Mouse (Mus musculus) urinary bladder, postnatal 14 days (tissue): ENCODE measurements around the gene Calml3.
"Not testable (repeated sequence)": the region's sequence is repeated elsewhere in the genome, so short reads cannot be mapped to it uniquely, and the experiment has no call there.

Experiments
- DNase-seq: peaks from one replicate; pipeline ENCODE4 v3.0.0; 2021; ENCODE audit warnings: low spot score

Calml3 gene

GRCm38 (mm10) chr13:3804186-3804585 lies at the start of gene Calml3:
Gene Calml3, minus strand, starts transcription at chr13:3804316.
- no peak for DNase-seq

- DNase-seq: no peak
These were observed 46.2 kb upstream of the Calml3 start for GRCm38 (mm10) chr13:3850330-3850729.

GRCm38 (mm10) chr13:3840662-3841061 lies 36.5 kb upstream of the Calml3 start:
- not testable (repeated sequence) for DNase-seq

- DNase-seq: not testable (repeated sequence)
These were observed 33.2 kb upstream of the Calml3 start, which contains the start of gene Calm4 for GRCm38 (mm10) chr13:3837312-3837807. Gene Calm4, plus strand, starts transcription at chr13:3837757.

DNA sequence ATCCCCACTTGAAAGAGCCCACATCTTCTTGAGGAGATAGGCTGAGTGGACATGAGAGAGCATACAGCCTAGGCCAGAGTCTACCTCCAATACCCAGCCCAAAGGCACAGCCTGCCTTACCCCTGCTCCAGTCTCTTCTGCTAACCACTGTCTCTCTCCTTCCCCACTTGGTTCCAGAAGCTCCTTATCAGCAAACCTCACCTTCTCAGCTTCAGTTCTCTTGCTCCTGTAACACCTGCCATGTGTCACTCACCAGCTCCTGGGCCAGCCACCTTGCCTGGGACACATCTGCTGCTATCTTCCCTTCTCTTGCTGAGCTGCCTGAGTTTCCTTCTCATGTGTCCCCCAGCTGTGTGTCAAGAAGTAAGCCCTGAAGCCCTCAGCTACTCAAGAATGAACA lies 29.5 kb upstream of the Calml3 start:
- DNase-seq: not testable (repeated sequence)

DNA sequence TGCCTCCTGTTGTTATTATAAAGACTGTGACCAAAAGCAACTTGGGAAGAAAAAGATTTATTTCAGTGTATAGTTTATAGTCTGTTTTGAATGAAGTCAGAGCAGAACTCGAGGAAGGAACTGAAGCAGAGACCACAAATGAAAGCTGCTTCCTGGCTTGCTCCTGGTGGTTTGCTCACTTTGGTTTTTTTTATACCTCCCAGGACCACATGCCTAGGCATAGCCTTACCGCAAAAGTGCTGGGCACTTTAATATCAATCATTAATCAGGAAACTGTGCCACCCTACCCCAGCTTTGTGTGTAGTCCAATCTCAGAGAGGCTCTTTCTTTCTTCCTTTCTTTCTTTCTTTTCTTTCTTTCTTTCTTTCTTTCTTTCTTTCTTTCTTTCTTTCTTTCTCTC lies 28.3 kb upstream of the Calml3 start:
- DNase-seq: no peak

- peak; percentile 18 for DNase-seq
These were observed 27.9 kb upstream of the Calml3 start for GRCm38 (mm10) chr13:3831994-3832393.

DNA sequence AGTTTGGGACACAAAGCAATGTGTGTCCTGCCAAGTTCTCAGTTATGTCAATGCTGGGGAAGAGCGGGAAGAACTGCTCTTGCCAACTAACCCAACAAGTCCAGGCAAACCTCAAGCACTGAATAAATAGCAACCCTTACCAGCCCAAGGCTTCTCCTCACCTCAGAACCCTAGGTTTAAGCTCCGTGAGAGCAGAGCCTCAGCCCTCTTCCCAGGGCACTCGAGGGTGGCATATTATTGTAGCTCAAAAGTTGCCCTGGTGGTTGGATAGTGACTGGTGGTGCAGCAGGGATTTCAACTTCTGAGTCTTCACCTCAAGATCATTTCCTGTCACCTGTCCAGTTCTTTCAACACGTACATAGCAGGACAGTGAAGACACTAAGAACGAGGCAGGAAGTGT lies 27.4 kb upstream of the Calml3 start:
- peak; percentile 20 for DNase-seq

DNA sequence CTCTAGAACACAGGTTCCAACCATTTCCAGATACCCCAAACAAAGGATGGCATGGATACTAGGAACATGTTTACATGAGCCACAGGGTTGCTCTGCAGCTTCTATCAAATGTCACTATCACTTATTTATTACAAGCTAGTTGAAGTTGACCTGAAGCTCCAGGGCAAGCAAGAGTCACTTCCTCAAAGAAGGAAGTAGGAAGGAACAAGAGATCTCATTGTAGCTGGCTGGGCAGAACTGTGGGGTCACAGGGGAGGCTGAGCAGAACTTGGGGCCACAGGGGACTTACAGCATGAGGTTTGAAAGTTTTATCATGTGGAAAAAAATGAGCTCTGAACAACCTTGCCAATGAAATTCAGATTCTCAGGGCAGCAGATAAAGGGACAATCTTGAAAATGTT lies 21.6 kb upstream of the Calml3 start:
- no peak for DNase-seq

- DNase-seq: no peak
These were observed 18.0 kb upstream of the Calml3 start for GRCm38 (mm10) chr13:3822105-3822504.

- no peak for DNase-seq
These were observed 14.6 kb upstream of the Calml3 start for GRCm38 (mm10) chr13:3818740-3819076.

DNA sequence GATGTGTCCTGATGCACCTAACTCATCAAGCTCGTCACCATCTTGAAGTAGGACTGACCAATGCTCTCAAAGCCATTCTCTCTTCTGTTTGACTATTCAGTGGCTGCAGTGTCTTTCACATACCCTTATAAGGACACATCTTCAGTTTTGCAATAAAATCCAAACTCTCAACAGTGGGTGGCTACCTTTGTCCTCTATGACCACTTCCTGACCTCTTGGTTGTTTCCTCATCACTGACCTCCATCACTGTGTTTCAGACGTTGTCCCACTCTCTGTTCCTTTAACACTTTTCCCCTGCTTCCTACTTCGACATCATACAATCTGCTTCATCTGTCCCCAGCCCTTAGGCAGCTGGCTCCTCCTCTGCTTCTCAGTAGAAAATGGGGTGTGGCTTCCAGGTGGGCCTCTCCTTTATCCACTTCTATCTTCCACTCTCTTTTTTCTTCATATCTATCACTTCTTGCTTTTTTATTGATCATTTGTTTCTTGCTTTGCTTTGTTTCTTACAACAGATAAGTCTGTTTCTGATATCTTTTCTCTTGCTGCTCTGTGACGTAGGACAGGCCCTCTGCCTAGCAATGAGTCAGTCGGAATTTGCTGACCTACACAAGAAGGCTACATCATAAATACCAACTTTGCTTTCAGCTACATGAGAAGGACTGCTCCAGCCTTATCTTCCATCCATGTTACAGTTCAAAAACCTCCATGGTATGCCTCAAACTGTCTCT lies 14.1 kb upstream of the Calml3 start:
- no peak for DNase-seq

- no peak for DNase-seq
These were observed 3.2 kb upstream of the Calml3 start for GRCm38 (mm10) chr13:3807131-3807827.

GRCm38 (mm10) chr13:3805638-3806037 lies 1.5 kb upstream of the Calml3 start:
- DNase-seq: no peak

DNA sequence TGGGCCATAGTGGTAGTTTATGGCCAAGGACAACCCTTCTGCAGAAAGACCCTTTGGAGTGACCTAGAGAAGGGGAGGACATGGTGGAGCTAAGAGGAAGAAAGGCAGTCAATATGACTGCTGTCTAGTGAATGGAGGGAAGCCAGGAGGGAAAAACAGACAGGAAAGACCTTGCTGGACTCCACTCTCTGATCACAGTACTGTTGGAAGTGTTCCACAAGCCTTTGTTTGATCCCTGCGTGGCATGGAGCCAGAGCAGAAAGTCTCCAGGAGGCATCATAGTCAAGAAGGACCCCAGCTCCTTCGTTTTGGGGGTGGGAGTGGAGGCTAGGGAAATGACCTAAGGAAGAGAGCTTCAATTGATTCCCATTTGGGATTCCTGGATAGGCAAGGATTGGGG lies 1.0 kb upstream of the Calml3 start:
- no peak for DNase-seq

DNA sequence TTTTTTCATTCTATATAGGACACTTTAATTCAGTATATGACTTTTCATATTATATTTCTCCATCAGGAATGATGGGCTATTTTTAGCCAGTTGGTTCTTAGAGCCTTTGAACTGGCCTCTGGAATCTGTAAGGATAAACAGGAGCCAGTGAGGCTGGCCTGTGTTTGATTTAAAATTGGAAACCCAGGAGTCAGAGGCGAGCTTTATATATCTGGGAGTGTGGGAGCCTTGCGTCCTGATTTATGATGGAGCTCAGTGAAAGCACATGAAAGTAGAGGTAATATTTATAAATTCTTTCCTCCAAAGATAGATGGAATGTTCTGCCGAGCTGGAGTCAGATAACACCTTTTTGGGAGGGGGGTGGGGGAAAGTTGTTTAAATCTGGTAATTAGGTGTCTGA lies 4.7 kb downstream of the Calml3 start:
- DNase-seq: no peak

DNA sequence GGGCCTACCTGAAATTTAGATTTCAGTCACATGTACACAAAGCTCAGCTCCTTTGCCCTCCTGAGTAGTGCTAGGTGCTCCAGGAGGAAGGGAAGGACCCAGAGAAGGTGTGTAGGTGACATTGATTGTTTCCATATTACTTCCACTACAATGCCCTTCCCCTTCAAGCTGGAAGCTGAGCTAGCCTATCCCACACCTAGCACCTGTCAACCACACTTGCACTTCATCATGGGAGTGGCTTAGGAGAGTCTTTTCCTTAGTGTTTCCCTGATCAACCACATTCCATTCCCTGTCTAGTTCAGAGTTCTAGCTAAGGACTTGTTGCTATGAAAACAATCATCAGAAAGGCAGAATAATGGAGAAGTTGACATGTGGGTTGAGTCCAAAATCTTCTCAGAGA lies 5.4 kb downstream of the Calml3 start:
- no peak for DNase-seq

DNA sequence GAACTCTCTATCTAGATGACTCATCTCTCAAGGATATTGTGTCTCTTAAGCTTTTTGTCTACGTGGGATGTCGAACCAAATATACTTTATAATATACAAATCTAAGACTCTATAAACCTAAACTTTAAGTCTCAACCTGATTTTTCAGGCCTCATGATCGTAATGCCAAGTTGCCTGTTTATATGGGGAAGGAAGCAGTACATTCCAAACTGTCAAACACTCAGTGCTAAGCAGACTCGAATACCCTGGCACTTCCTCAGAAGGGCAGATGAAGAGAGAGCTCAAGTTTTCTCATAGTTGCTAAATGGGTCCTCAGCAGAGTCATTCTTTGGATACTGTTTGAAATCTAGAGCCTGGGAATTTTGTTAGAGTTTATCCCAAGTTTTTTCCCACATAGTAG lies 7.5 kb downstream of the Calml3 start:
- no peak for DNase-seq

DNA sequence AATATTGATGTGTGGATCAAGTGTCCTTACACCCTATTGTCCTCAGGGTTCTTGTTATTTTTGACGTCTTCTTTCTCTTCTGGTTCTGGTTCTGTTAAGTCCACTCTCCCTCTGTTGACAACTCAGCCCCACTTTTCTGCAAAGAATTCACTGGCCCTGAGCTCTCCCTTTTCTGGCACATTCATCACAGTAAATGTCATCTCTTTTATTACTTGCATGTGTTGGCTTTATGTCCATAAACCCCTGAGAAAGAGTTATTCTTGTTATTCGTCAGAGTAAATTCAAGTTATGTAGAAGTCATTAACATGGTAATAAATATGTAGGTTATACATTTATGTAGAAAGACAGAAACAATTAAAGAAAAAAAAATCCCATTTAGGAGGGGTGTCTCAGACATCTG lies 14.6 kb downstream of the Calml3 start:
- DNase-seq: no peak

DNA sequence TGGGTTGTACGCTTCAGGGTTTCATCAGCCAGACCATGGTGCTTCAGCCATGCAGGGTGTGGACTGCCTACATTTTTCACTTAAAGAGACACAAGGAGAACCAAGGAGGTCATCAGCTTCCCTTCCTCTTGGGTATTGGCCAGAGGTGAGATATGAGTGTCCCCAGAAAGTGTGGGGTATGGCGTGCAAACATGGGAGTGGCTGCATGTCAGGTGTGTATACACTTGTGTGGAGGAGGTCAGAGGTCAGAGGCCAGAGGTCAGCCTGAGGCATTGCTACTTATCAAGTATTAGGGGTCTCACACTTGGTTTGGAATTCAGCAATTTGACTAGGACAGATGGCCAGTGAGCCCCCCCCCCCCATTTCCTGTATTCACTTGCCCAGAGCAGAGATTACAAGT lies 15.5 kb downstream of the Calml3 start:
- DNase-seq: no peak

DNA sequence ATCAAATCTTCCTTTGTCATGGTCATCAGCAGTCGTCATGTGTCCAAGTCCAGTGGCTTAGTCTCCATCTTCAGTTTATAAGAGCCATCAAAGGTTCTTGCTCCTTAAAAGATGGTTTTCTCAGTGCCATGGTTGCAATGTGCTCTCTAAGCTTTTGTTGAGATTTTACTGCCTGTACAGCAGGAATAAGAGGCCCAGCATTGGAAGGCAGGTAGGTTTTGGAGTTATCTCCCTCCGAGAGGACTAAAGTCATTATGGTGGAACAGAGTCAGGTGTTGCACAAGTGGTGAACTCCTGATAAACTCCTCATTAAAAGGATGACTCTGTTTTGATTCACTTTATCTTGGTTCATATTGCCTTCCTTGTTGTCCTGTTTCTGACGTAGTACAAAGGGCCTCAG lies 16.5 kb downstream of the Calml3 start:
- DNase-seq: no peak

DNA sequence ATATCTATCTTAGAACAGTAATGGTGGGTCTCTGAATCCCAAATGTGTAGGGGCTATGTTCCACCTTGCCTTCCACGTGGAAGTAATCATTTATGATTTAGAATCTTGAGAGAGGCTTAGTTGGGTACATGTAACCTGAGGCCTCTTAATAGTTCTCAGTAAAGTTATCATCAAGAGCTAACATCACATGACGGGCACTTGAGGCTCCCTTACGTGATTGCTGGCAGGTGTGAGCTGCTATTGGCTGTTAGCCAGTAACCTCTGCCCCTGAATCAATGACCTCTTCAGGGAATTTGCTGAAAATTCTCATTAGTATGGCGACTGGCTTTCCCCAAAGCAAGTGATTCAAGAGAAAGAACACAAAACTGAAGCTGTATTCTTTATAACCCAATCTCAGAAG lies 17.0 kb downstream of the Calml3 start:
- no peak for DNase-seq

- no peak for DNase-seq
These were observed 20.5 kb downstream of the Calml3 start for GRCm38 (mm10) chr13:3783621-3784020.

DNA sequence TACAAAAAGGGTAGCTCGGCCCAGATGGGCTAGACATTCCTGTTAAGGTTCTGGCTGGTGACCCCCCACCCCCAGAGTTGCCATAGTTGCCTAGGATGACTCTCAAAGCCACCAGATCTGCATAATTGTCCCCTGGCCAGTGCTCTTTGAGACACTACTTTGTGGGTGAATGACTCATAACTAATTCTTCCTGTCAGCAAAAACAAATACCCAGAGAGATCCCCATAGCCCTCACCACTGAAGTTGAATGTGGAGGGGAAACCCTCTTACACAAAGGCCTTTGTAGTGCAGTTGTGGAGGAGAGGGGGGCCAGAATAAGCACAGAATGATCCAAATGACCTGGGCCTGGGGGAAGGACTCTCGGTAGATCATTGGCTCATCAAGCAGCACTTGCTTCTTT lies 21.6 kb downstream of the Calml3 start:
- no peak for DNase-seq
